Mouse (Mus musculus): ENCODE data around the gene Gm20388. TPM values are rescaled to one million over a fixed set of nuclear protein-coding genes. Genes with fewer than 3 reads are reported as not detected.

Gm20388 gene
- polyA plus RNA-seq, 1 experiment from 2014 or later = 5.5 TPM

GRCm38 (mm10) chr8:120230715-120231614 is 320.3 kb downstream of the Gm20388 start:
- 39% methylated on average over 18 of the region's 18 CpGs for WGBS
- DNase-seq (ENCODE audit: extremely low spot score, low spot score) = no peak
- Histone ChIP-seq H3K27me3 (ENCODE audit: poor library complexity, severe bottlenecking) (peaks cover 82% of the 10 kb centered on the region), H3K36me3 (replicated peaks) (peaks cover 18% of the 10 kb centered on the region), H3K4me1 (peaks cover 86% of the 10 kb centered on the region), H3K27ac (no peak overlapping the region), H3K9me3 (no peaks in the 10 kb centered on the region), H3K4me3 (peak overlapping the region; percentile 69)

DNA sequence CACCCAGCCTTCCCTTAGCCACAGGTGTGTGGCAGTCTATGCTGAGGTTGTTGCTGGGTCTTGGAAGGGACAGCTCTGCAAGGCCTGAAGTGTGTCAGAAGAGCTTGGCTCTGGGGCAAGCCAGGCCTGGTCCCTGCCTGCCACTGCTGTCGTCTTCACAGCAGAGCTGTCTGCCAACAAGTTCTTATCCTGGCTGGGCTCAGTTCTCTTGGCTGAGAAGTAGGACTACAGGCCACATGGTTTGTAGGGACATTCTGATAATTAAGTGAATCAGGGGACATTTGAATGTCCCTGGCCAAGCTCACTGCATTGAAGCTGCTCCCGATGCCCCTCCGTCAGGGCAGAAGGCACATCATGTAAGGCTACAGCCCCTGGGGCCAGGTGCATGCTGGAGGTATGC is 321.2 kb downstream of the Gm20388 start:
- WGBS = 72% methylated on average over 3 of the region's 3 CpGs
- H3K4me3 ChIP-seq = peak overlapping the region; percentile 69

GRCm38 (mm10) chr8:120232398-120232797 is 321.8 kb downstream of the Gm20388 start:
- H3K27ac ChIP-seq = peak overlapping the region; percentile 67
- H3K4me1 ChIP-seq = peaks cover 72% of the 10 kb centered on the region
- DNase-seq (ENCODE audit: extremely low spot score, low spot score) = no peak
- peaks cover 70% of the 10 kb centered on the region for H3K27me3 ChIP-seq (ENCODE audit: poor library complexity, severe bottlenecking)
- peaks cover 32% of the 10 kb centered on the region for H3K36me3 ChIP-seq (replicated peaks)
- H3K9me3 ChIP-seq = no peaks in the 10 kb centered on the region
- 51% methylated on average over 4 of the region's 4 CpGs for WGBS
- H3K4me3 ChIP-seq = peak overlapping the region; percentile 69

More for the DNA sequence above, 321.2 kb downstream of the Gm20388 start:
- Histone ChIP-seq H3K36me3 (replicated peaks) (peaks cover 27% of the 10 kb centered on the region), H3K4me1 (peaks cover 77% of the 10 kb centered on the region), H3K27ac (no peak overlapping the region; the same call in 1 of the 2 replicates), H3K27me3 (ENCODE audit: poor library complexity, severe bottlenecking) (peaks cover 76% of the 10 kb centered on the region), H3K9me3 (no peaks in the 10 kb centered on the region)
- DNase-seq (ENCODE audit: extremely low spot score, low spot score) = no peak

DNA sequence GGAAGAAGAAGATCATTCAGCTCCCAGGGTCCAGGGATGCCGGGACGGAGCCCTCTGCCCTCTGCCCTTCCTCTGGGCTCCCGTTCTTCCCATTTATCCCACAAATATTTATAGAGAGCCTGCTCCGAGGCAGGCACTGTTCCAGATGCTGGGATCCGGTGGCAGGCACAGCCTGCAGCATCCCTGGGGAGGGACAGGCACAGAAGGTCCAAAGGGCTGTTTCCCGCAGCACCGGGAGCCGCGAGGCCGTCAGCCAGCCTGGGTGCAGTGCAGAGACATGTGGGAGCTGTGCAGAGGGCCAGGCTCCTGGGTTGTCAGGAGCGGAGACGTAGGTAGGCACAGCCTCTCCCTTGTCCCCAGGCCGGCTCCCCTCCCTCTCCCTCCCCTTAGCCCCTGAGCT is 322.3 kb downstream of the Gm20388 start:
- peak overlapping the region; percentile 67 for H3K27ac ChIP-seq

DNA sequence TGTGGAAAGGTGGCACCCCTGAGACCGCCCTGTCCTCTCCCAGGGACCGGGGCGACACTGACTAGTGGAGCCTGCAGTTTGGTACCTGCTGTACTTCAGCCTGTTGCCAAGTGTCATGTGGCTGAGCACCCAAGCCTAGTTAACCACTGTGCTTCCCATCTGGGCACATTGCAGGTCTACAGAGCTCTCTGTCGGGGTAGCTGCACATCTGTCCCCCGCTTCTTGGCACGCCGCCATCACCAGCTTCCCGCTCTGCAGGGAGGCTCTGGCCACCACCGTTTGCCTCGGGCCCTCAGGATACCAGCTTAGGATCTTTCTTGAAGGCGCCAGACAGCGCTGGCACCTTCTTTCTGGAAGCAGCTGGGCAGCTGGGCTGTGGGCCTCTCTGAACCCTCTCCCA is 323.8 kb downstream of the Gm20388 start:
- WGBS = 82% methylated on average over 12 of the region's 12 CpGs
- 0 out of 2 replicates have a peak overlapping the region, but pooled peaks have one; percentile 31 for H3K27ac ChIP-seq
- peaks cover 6% of the 10 kb centered on the region for H3K9me3 ChIP-seq
- peaks cover 56% of the 10 kb centered on the region for H3K4me1 ChIP-seq
- peaks cover 54% of the 10 kb centered on the region for H3K27me3 ChIP-seq (ENCODE audit: poor library complexity, severe bottlenecking)
- DNase-seq (ENCODE audit: extremely low spot score, low spot score) = no peak
- H3K4me3 ChIP-seq = no peak overlapping the region
- peaks cover 52% of the 10 kb centered on the region for H3K36me3 ChIP-seq (replicated peaks)

More for the DNA sequence above, 322.3 kb downstream of the Gm20388 start:
- Histone ChIP-seq H3K9me3 (no peaks in the 10 kb centered on the region; the same call in 1 of the 2 replicates), H3K36me3 (replicated peaks) (peaks cover 37% of the 10 kb centered on the region), H3K27me3 (ENCODE audit: poor library complexity, severe bottlenecking) (peaks cover 65% of the 10 kb centered on the region), H3K4me3 (peak overlapping the region; percentile 69), H3K4me1 (peaks cover 67% of the 10 kb centered on the region)
- WGBS = 44% methylated on average over 13 of the region's 13 CpGs
- no peak for DNase-seq (ENCODE audit: extremely low spot score, low spot score)

DNA sequence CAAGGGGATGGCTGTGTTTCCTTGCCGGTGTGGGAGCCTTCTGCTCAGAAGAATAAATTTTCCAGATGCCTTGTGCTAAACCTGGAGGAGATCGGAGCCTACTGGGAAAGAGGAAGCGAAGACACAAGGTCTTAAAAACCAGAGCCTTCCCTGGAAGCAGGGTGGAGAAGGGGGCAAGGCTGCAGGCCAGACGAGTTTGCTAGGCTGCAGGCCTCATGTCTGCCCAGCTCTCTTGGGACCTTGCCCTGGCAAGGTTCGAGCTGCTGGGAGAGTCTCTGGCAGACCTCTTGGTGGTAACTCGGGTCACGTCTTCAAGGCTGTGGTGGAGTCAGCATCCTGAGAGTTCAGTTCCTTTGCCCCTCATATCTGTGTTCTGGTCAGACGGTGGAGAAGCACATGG is 324.2 kb downstream of the Gm20388 start:
- Histone ChIP-seq H3K27ac (0 out of 2 replicates have a peak overlapping the region, but pooled peaks have one; percentile 31), H3K9me3 (peaks cover 6% of the 10 kb centered on the region), H3K36me3 (replicated peaks) (peaks cover 56% of the 10 kb centered on the region), H3K27me3 (ENCODE audit: poor library complexity, severe bottlenecking) (peaks cover 50% of the 10 kb centered on the region), H3K4me3 (no peak overlapping the region), H3K4me1 (peaks cover 52% of the 10 kb centered on the region)
- no peak for DNase-seq (ENCODE audit: extremely low spot score, low spot score)
- 88% methylated on average over 8 of the region's 8 CpGs for WGBS

GRCm38 (mm10) chr8:120243222-120243621 is 332.6 kb downstream of the Gm20388 start:
- H3K27me3 ChIP-seq (ENCODE audit: poor library complexity, severe bottlenecking) = no peaks in the 10 kb centered on the region
- H3K9me3 ChIP-seq = peaks cover 10% of the 10 kb centered on the region
- no peaks in the 10 kb centered on the region for H3K4me1 ChIP-seq
- WGBS = 94% methylated on average over 4 of the region's 4 CpGs
- no peak overlapping the region for H3K27ac ChIP-seq
- peaks cover 47% of the 10 kb centered on the region for H3K36me3 ChIP-seq (replicated peaks)
- no peak overlapping the region for H3K4me3 ChIP-seq
- DNase-seq (ENCODE audit: extremely low spot score, low spot score) = no peak

DNA sequence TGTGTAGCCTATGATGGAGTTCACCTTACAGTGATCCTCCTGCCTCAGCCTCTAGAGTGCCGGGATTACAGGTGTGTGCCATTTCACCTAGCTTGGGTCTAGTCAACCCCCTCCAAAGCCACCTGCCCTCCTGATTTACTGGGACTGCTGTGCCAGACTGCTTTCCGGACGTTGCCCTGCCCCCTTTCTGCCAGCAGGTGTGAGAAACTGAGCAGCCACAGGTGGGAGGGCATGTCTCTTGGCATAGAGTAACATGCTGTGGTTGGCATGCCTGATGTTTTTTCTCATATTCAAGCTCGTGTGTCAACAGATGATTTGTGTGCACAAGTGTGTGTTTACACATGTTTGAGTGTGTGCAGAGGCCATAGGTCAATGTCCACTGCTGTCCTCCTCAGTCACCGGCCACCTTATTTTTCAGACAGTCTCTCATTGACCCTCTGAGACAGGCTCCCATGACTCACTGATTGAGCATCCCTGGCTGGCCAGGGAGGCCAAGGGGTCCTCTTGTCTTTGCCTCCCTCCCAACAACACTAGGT is 333.3 kb downstream of the Gm20388 start:
- H3K4me3 ChIP-seq = no peak overlapping the region
- no peaks in the 10 kb centered on the region for H3K4me1 ChIP-seq
- DNase-seq (ENCODE audit: extremely low spot score, low spot score) = no peak
- 95% methylated on average over 5 of the region's 5 CpGs for WGBS
- H3K9me3 ChIP-seq = peaks cover 6% of the 10 kb centered on the region; the same call in 1 of the 2 replicates
- peaks cover 39% of the 10 kb centered on the region for H3K36me3 ChIP-seq (replicated peaks)
- H3K27me3 ChIP-seq (ENCODE audit: poor library complexity, severe bottlenecking) = no peaks in the 10 kb centered on the region
- no peak overlapping the region for H3K27ac ChIP-seq

DNA sequence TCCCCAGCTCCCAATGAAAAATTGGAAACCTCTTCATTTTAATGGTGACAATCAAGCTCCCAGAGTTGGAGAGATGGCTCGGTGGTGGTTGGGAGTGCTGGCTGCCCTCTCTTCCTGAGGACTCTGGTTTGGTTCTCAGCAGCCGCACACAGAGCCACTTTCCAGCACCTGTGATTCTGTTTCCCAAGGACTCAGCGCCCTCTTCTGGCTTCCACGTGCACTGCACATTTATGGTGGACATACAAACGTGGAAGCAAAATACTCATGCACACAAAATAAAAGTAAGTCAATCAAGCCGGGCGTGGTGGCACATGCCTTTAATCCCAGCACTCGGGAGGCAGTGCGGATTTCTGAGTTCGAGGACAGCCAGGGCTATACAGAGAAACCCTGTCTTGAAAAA is 333.9 kb downstream of the Gm20388 start:
- H3K4me1 ChIP-seq = peaks cover 3% of the 10 kb centered on the region
- no peak overlapping the region for H3K4me3 ChIP-seq
- peaks cover 6% of the 10 kb centered on the region; the same call in 1 of the 2 replicates for H3K9me3 ChIP-seq
- WGBS = 88% methylated on average over 10 of the region's 10 CpGs
- H3K27me3 ChIP-seq (ENCODE audit: poor library complexity, severe bottlenecking) = no peaks in the 10 kb centered on the region
- peaks cover 34% of the 10 kb centered on the region for H3K36me3 ChIP-seq (replicated peaks)
- H3K27ac ChIP-seq = no peak overlapping the region
- no peak for DNase-seq (ENCODE audit: extremely low spot score, low spot score)

GRCm38 (mm10) chr8:120247618-120248017 is 337.0 kb downstream of the Gm20388 start:
- peaks cover 20% of the 10 kb centered on the region for H3K36me3 ChIP-seq (replicated peaks)
- no peak overlapping the region for H3K4me3 ChIP-seq
- no peak overlapping the region for H3K27ac ChIP-seq
- WGBS = 88% methylated on average over 5 of the region's 5 CpGs
- peaks cover 6% of the 10 kb centered on the region; the same call in 1 of the 2 replicates for H3K9me3 ChIP-seq
- no peak for DNase-seq (ENCODE audit: extremely low spot score, low spot score)
- peaks cover 29% of the 10 kb centered on the region for H3K4me1 ChIP-seq
- H3K27me3 ChIP-seq (ENCODE audit: poor library complexity, severe bottlenecking) = no peaks in the 10 kb centered on the region

DNA sequence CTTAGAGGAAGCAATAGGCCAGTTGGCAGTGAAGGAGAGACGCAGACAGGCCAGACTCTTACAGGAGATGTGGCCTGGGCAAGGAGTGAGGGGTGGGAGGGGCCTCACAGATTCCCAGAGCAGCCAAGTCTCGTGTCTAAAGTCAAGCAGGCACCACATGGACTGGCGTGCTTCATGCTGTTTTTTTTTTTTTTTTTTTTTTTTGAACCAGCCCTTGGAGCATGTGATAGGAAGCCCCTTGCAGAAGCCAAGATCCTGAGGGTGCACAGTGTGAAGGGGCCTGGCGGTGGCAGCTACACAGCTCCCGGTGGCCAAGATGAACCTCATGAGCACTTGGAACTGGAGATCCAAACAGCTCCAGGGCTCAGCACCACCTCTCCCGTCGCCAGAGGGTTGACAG is 337.4 kb downstream of the Gm20388 start:
- Histone ChIP-seq H3K27me3 (ENCODE audit: poor library complexity, severe bottlenecking) (no peaks in the 10 kb centered on the region), H3K4me1 (peaks cover 32% of the 10 kb centered on the region), H3K36me3 (replicated peaks) (peaks cover 20% of the 10 kb centered on the region), H3K9me3 (peaks cover 6% of the 10 kb centered on the region; the same call in 1 of the 2 replicates), H3K27ac (no peak overlapping the region), H3K4me3 (no peak overlapping the region)
- 85% methylated on average over 7 of the region's 7 CpGs for WGBS
- no peak for DNase-seq (ENCODE audit: extremely low spot score, low spot score)

- Histone ChIP-seq H3K4me1 (peaks cover 32% of the 10 kb centered on the region), H3K27ac (no peak overlapping the region), H3K27me3 (ENCODE audit: poor library complexity, severe bottlenecking) (no peaks in the 10 kb centered on the region), H3K4me3 (no peak overlapping the region), H3K9me3 (peaks cover 6% of the 10 kb centered on the region; the same call in 1 of the 2 replicates), H3K36me3 (replicated peaks) (peaks cover 20% of the 10 kb centered on the region)
- no peak for DNase-seq (ENCODE audit: extremely low spot score, low spot score)
- WGBS = 90% methylated on average over 4 of the region's 4 CpGs
Observed at GRCm38 (mm10) chr8:120248451-120248850, 337.8 kb downstream of the Gm20388 start.
